17 mouse cellular contexts compared by ENCODE assay signal in genomic region chr9:118323796-118324195, GRCm38 (mm10).
"Had no signal": no experiment of that assay in that cellular context is flagged by ENCODE, and none has a peak within 500 bp of the region (broad histone marks: within the 10 kb centered on the region; RNA-seq: fewer than 3 reads in every experiment).

No protein-coding gene starts in this region.

- H3K9me3 ChIP-seq: limb, embryonic 13.5 days; liver, embryonic 15.5 days; neural tube, embryonic 15.5 days had no signal

- ATAC-seq: lung, postnatal 0 days had no signal

- H3K4me2 ChIP-seq: limb, embryonic 13.5 days; liver, embryonic 15.5 days; neural tube, embryonic 15.5 days had no signal

- H3K4me3 ChIP-seq: limb, embryonic 13.5 days; liver, embryonic 15.5 days; myocyte; neural tube, embryonic 15.5 days had no signal

- H3K27me3 ChIP-seq: limb, embryonic 13.5 days; liver, embryonic 15.5 days; neural tube, embryonic 15.5 days had no signal

- H3K36me3 ChIP-seq: limb, embryonic 13.5 days; liver, embryonic 15.5 days; neural tube, embryonic 15.5 days had no signal

- DNase-seq: kidney, adult 18-20 months; kidney, postnatal 10 days; layer of hippocampus, adult 9-11 months; layer of hippocampus, postnatal 36 days; lung, adult 2 months; lung, postnatal 36 days; midbrain, embryonic 14.5 days; retina, postnatal 1 day; right cerebral cortex, postnatal 4 days; spleen, adult 18-20 months; thymus, adult 18-20 months; thymus, postnatal 14 days had no signal

- H3K27ac ChIP-seq: limb, embryonic 13.5 days; liver, embryonic 15.5 days; neural tube, embryonic 15.5 days had no signal

- H3K9ac ChIP-seq: limb, embryonic 13.5 days; liver, embryonic 15.5 days; neural tube, embryonic 15.5 days had no signal

- H3K4me1 ChIP-seq: liver, embryonic 15.5 days had no signal
